Mouse (Mus musculus): ENCODE measurements around the gene Hoxd3. TPM values are rescaled to one million over a fixed set of nuclear protein-coding genes. Genes with fewer than 3 reads are reported as not detected.

Gene Hoxd3
- total RNA-seq, 1 experiment: 0.40 TPM

DNA sequence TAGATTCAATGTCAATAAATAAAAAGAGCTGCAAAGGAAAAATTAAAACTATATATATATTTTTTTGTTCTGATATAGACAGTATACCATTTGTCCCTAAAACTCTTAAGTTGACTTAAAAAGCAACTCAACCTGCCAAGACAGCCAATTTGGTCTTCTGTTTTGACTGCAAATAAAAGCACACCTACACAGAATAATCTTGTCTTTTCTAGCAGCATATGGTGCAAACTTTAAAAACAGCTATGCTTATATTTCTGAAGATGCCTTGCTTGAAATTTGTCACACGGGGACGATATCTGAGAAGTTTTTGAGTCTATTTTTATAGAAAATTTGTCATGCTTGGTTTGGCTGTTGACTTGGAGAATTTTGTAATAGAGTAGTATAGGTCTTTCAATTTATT, 62.6 kb downstream of the Hoxd3 start:
- Histone ChIP-seq H3K9me3 (ENCODE audit: control insufficient read depth, insufficient read depth, low read depth, low read length) (no peaks in the 10 kb centered on the region), H3K9ac (ENCODE audit: insufficient read depth, low read depth, low read length, poor library complexity, severe bottlenecking) (no peak overlapping the region), H3K4me1 (ENCODE audit: control insufficient read depth in 2 of 2, insufficient read depth in 2 of 2, low read length in 2 of 2, poor library complexity in 1 of 2) (no peaks in the 10 kb centered on the region), H3K27ac (ENCODE audit: insufficient read depth, low read depth, low read length, poor library complexity, severe bottlenecking) (no peak overlapping the region), H3K36me3 (ENCODE audit: control insufficient read depth, insufficient read depth, low read length, poor library complexity, severe bottlenecking) (no peaks in the 10 kb centered on the region), H3K4me3 (ENCODE audit: insufficient read depth in 1 of 2, low read depth in 1 of 2, low read length in 2 of 2, poor library complexity in 1 of 2, severe bottlenecking in 1 of 2) (no peak overlapping the region)
- no peak for DNase-seq (ENCODE audit: low read depth, low spot score)
- in situ Hi-C loops (cut with MboI; ENCODE audit: low sequenced_read_pairs in 2 of 2, unreplicated experiment in 2 of 2): no loop called here
- TF ChIP-seq HCFC1 (IDR thresholded peaks at IDR 0.05; ENCODE audit: borderline replicate concordance, insufficient read depth, low read length): no peak
- no peak for TF ChIP-seq MAFK (IDR thresholded peaks at IDR 0.05; ENCODE audit: insufficient read depth, low read depth, low read length)
- TF ChIP-seq ZC3H11A (IDR thresholded peaks at IDR 0.05; ENCODE audit: borderline replicate concordance, low read depth, low read length): no peak
- TF ChIP-seq ZNF384 (IDR thresholded peaks at IDR 0.05; ENCODE audit: low read depth, low read length): no peak
- TF ChIP-seq CHD2 (IDR thresholded peaks at IDR 0.05; ENCODE audit: low read depth, low read length): no peak

DNA sequence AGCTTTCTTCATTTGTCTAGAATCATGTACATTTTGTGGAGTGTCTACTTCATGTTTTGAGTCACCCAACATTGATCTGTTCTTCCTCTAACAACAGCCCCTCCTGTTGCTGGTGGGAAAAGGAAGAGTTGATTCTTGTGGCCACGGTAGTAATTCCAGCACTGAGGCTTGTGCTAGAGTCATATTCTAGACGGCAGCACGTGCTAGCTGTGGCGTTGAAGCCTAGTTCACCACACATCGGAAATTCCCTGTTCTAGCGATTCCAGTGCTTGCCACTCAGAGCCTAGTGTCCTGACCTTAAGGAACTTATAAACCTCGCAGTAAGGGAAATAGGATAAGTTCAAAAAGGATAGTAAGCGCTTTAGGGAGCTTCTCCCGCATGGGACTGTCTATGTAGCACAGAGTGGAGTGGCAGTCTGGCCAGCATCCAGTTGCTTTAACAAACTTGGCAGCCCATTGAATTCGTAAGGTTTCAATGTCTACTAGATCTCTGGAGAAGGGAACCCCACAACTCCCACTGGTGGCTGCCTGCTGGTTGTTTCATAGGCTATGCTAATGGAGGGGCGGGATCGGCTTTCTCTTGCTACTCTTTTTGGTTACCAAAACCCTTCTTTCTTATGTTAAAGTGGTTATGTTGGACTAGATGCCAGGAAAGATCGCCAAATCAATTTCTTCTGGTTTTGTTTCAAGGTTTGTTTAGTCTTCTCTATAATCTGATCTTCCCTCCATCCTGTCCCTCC, 66.0 kb downstream of the Hoxd3 start:
- Histone ChIP-seq H3K9me3 (ENCODE audit: control insufficient read depth, insufficient read depth, low read depth, low read length) (no peaks in the 10 kb centered on the region), H3K4me3 (ENCODE audit: insufficient read depth in 1 of 2, low read depth in 1 of 2, low read length in 2 of 2, poor library complexity in 1 of 2, severe bottlenecking in 1 of 2) (no peak overlapping the region), H3K9ac (ENCODE audit: insufficient read depth, low read depth, low read length, poor library complexity, severe bottlenecking) (no peak overlapping the region), H3K4me1 (ENCODE audit: control insufficient read depth in 2 of 2, insufficient read depth in 2 of 2, low read length in 2 of 2, poor library complexity in 1 of 2) (no peaks in the 10 kb centered on the region), H3K27ac (ENCODE audit: insufficient read depth, low read depth, low read length, poor library complexity, severe bottlenecking) (no peak overlapping the region), H3K36me3 (ENCODE audit: control insufficient read depth, insufficient read depth, low read length, poor library complexity, severe bottlenecking) (no peaks in the 10 kb centered on the region)
- TF ChIP-seq CHD2 (IDR thresholded peaks at IDR 0.05; ENCODE audit: low read depth, low read length) (no peak), HCFC1 (IDR thresholded peaks at IDR 0.05; ENCODE audit: borderline replicate concordance, insufficient read depth, low read length) (no peak), MAFK (IDR thresholded peaks at IDR 0.05; ENCODE audit: insufficient read depth, low read depth, low read length) (no peak), ZNF384 (IDR thresholded peaks at IDR 0.05; ENCODE audit: low read depth, low read length) (no peak), ZC3H11A (IDR thresholded peaks at IDR 0.05; ENCODE audit: borderline replicate concordance, low read depth, low read length) (no peak)
- no peak for DNase-seq (ENCODE audit: low read depth, low spot score)
- in situ Hi-C loops (cut with MboI; ENCODE audit: low sequenced_read_pairs in 2 of 2, unreplicated experiment in 2 of 2): no loop called here

DNA sequence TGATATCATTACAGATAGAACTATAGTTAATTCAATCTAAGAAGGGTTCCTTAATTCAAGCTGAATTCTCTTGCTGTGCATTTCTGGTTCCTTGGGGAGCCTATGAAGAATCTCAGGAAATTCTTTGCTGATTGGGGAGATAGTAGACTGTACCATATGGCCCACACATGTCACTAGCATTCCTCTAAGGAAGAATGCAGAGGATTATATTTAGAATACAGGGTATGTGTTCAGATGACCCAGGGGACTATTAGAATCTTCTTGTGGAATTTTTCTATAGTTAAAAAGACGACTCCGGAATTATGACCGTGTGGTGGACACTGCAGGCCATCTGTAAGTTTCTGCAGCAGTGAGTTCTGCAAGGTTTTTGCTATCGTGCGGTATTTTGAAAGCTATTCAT, 69.7 kb downstream of the Hoxd3 start:
- Histone ChIP-seq H3K4me1 (ENCODE audit: control insufficient read depth in 2 of 2, insufficient read depth in 2 of 2, low read length in 2 of 2, poor library complexity in 1 of 2) (no peaks in the 10 kb centered on the region), H3K9ac (ENCODE audit: insufficient read depth, low read depth, low read length, poor library complexity, severe bottlenecking) (no peak overlapping the region), H3K4me3 (ENCODE audit: insufficient read depth in 1 of 2, low read depth in 1 of 2, low read length in 2 of 2, poor library complexity in 1 of 2, severe bottlenecking in 1 of 2) (no peak overlapping the region), H3K9me3 (ENCODE audit: control insufficient read depth, insufficient read depth, low read depth, low read length) (no peaks in the 10 kb centered on the region), H3K36me3 (ENCODE audit: control insufficient read depth, insufficient read depth, low read length, poor library complexity, severe bottlenecking) (no peaks in the 10 kb centered on the region), H3K27ac (ENCODE audit: insufficient read depth, low read depth, low read length, poor library complexity, severe bottlenecking) (no peak overlapping the region)
- no peak for DNase-seq (ENCODE audit: low read depth, low spot score)
- TF ChIP-seq CHD2 (IDR thresholded peaks at IDR 0.05; ENCODE audit: low read depth, low read length): no peak
- in situ Hi-C loops (cut with MboI; ENCODE audit: low sequenced_read_pairs in 2 of 2, unreplicated experiment in 2 of 2): no loop called here

DNA sequence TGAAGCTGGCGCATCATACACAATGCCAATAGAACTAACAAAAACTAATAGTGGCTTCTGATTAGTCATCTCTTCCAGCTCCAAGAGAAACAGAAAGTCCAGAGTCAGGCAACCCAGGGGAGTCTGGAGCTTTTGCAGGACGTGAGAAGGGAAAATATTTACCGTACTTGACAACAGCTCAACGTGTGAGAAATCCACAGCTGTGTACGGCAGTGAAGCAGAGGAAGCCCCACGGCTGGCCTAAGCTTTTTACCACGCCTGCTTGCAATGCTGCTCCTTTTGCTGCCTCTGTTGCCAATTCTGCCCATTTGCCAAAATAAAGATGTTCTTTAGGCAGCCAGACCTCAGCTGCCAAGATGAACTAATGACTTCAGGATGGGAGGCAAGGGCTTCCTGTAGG, 83.8 kb downstream of the Hoxd3 start:
- no peak overlapping the region for H3K27ac ChIP-seq (ENCODE audit: insufficient read depth, low read depth, low read length, poor library complexity, severe bottlenecking)
- TF ChIP-seq ZNF384 (IDR thresholded peaks at IDR 0.05; ENCODE audit: low read depth, low read length): no peak
- TF ChIP-seq MAFK (IDR thresholded peaks at IDR 0.05; ENCODE audit: insufficient read depth, low read depth, low read length): no peak
- no peak for TF ChIP-seq HCFC1 (IDR thresholded peaks at IDR 0.05; ENCODE audit: borderline replicate concordance, insufficient read depth, low read length)
- TF ChIP-seq CHD2 (IDR thresholded peaks at IDR 0.05; ENCODE audit: low read depth, low read length): no peak
- TF ChIP-seq ZC3H11A (IDR thresholded peaks at IDR 0.05; ENCODE audit: borderline replicate concordance, low read depth, low read length): no peak
- H3K4me1 ChIP-seq (ENCODE audit: control insufficient read depth in 2 of 2, insufficient read depth in 2 of 2, low read length in 2 of 2, poor library complexity in 1 of 2): peaks cover 0 to 2% of the 10 kb centered on the region in 2 experiments; a peak in 1 of 4 replicates
- H3K36me3 ChIP-seq (ENCODE audit: control insufficient read depth, insufficient read depth, low read length, poor library complexity, severe bottlenecking): no peaks in the 10 kb centered on the region
- in situ Hi-C loops (cut with MboI; ENCODE audit: low sequenced_read_pairs in 2 of 2, unreplicated experiment in 2 of 2): no loop called here
- no peak for DNase-seq (ENCODE audit: low read depth, low spot score)
- no peaks in the 10 kb centered on the region; the same call in 1 of the 2 replicates for H3K9me3 ChIP-seq (ENCODE audit: control insufficient read depth, insufficient read depth, low read depth, low read length)
- H3K4me3 ChIP-seq (ENCODE audit: insufficient read depth in 1 of 2, low read depth in 1 of 2, low read length in 2 of 2, poor library complexity in 1 of 2, severe bottlenecking in 1 of 2): no peak overlapping the region
- H3K9ac ChIP-seq (ENCODE audit: insufficient read depth, low read depth, low read length, poor library complexity, severe bottlenecking): no peak overlapping the region

Other genes with a start within 250 kb of the Hoxd3 start
- gene Lnpk, start 132.5 kb upstream of the Hoxd3 start, total RNA-seq (2012; rRNA removed): 33.6 and 36.1 TPM in 2 replicates
- not detected in 2 replicates for gene Evx2, start 52.4 kb upstream of the Hoxd3 start, total RNA-seq (2012; rRNA removed)
- 0.26 and 0.98 TPM in 2 replicates for gene Hoxd13, start 43.6 kb upstream of the Hoxd3 start, total RNA-seq (2012; rRNA removed)
- gene Hoxd12, start 36.9 kb upstream of the Hoxd3 start, total RNA-seq (2012; rRNA removed): not detected in 2 replicates
- 0.11 and 0.18 TPM in 2 replicates for gene Hoxd11, start 32.4 kb upstream of the Hoxd3 start, total RNA-seq (2012; rRNA removed)
- gene Hoxd10, start 20.0 kb upstream of the Hoxd3 start, total RNA-seq (2012; rRNA removed): 0.40 TPM in 1 of 2 replicates, not detected in the other
- gene Hoxd9, start 14.2 kb upstream of the Hoxd3 start, total RNA-seq (2012; rRNA removed): 0.37 and 0.76 TPM in 2 replicates
- 0.63 and 1.2 TPM in 2 replicates for gene Hoxd8, start 7.3 kb upstream of the Hoxd3 start, total RNA-seq (2012; rRNA removed)
- 0.16 and 0.94 TPM in 2 replicates for gene Hoxd4, start within 50 bp of the Hoxd3 start, total RNA-seq (2012; rRNA removed)
- gene Gm28230, start 14.8 kb downstream of the Hoxd3 start, total RNA-seq (2012; rRNA removed): 0.22 TPM in 1 of 2 replicates, not detected in the other
- 0.26 and 0.36 TPM in 2 replicates for gene Hoxd1, start 51.1 kb downstream of the Hoxd3 start, total RNA-seq (2012; rRNA removed)
- gene Mtx2, start 113.9 kb downstream of the Hoxd3 start, total RNA-seq (2012; rRNA removed): 31.2 and 35.7 TPM in 2 replicates

All from ES-E14 (cell line).